Mouse (Mus musculus) CD4-positive naive resting alpha-beta T cell, adult 57 days (primary cell): ENCODE results near the gene Rrh. TPM values are rescaled to one million over a fixed set of nuclear protein-coding genes. Genes with fewer than 3 reads are reported as not detected.

ENCODE experiments used
- total RNA-seq: library from RNA; stranded (reverse); gene quantifications from one replicate; pipeline ENCODE4 v1.2.4, GENCODE M21; 2023

The Rrh gene
- 1.3 TPM for total RNA-seq

DNA sequence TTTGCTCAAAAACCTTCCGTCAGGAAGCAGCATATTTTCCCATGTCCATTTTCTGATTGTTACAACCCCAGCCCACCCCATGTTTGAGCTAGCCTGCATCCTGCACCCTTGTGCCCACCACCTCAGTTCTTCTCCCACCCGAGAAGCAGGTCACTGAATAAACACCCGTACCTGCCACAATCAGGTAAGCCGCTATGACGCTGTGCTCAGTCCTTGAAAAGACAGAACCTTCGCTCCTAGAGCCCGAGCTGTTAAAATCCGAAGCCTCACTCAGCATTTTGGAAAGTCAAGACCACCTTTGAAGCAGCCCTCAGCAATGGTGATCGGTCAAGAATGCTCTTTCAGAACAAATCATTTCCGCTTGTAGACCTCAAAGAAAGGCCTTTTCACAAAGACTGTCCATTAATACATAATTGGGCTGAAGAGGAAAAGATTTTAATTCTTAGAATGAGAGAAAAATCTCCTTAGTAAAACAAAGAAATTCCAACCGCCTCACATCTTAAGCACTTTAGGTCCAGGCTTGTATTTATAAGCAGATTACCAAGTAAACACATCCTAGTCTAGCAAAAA lies at the start of gene Rrh:
Rrh (minus strand) TSS at position 382 of the 570 bp plus-strand sequence.

DNA sequence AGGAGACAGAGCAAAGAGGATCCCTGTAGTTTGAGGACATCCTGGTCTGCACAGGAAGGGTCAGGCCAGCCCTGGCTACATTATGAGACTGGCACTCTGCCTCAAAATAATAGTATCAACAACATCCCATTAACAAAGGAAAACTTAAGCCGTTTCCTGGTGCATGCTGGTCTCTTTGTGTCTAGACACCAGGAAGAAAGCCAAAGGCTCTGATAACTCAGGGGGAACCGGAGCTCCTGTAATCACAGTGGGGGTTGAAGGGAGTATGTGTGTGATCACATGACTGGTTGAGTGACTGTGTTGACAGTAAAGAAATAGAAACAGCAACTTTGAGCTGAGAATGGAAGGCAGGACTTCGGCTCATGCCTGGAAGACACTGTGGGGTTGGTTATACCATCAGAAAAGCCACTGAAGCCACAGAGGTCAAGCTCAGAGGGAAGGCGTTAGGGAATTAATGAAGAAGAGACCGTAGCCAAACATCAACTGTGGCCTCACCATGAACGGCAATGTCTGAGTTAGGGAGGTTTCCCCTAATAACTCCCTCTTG lies 13.1 kb upstream of the Rrh start, which contains the start of gene Cfi:
Cfi (plus strand) TSS at position 497 of the 547 bp plus-strand sequence.

DNA sequence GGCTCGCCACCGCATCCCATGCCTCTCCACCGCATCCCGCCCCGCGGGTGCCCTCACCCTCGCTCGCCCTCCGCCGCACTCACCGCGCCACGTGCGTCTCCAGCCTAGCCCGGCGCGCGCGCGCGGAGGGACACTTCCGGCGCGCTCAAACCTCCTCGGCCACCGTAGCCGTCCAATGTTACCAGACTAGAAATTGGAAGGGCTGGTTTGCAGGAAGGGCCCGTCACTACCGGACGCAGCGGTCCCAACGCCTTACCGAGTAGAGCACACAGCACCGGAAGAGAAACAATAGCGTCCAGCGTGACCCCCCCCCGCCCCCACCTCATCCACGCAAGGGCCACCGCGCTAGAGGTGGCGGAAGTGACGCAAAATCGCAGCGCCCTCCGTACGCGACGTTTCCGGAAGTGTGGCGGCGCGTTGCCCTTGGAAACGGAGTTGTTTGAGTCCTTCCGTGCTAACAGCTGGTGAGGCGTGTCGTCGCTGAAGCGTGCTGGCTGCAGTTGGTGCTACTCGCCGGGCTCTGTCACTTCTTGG lies 8.7 kb upstream of the Rrh start, which contains the start of gene Gar1:
Gar1 (minus strand) TSS at position 362 of the 534 bp plus-strand sequence.

DNA sequence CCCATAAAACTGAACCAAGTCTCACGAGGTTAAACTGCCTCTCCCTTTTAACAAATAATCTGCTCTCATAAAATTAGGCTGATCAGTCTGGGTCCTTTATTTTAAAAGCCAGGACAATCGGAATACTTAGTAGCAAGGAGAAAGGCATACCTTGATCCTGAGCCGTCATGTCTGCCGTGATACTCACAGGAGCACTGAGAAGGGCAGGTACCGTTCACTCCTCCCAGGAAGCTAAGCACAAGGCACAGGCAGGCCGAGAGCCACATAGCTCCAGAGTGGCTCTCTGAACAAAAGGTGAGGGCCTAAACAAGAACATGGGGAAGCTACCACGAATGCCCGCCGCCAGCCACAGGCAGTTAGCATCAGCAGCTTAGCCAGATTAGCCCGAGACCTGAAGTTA lies 18.6 kb downstream of the Rrh start, which contains the start of gene Lrit3:
Lrit3 (minus strand) TSS at position 266 of the 400 bp plus-strand sequence.

DNA sequence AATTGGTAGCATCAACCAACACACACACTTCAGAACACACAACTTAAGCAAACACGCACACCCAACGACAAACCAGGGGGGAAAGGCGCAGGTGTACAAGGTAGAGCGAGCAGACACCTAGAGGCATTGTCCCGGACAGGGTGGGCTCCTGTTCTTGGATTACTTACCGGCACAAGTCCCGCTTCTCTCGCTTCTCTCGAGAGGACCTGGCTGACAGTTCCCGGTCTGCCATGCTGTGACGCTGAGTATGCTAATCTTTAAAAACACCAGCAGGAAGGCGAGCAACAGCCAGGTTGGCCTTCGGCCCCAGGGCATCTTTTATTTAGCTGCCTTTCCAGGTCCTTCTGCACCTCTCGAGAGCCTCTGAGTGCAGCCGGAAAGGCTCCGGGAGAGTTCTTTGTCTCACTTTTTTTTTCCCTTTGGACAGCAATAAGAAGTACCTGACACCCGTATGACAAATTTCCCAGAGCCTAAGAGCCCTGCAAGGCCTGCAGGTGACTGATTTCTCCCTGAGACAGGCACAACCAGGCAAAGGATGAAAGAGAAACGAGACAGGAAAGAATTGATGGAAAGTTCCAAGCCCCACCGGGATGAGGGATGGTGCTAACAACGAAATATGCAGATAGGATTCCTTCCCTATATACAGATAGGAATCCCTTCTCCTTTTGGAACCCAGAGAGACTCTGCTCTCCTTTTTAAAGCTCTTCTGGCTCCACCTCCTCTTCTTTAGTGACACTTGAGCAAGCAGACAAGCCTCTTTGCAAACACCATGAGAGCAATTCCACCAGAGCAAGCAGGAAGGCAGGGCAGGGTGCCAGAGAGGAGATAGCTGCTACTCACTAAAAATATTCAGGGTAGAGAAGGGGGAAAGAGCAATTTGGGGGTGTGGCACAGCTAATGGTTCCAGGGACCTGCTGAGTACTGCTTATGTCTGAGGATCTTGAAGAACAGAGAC lies 67.5 kb downstream of the Rrh start, which contains the start of gene Egf:
Egf (minus strand) TSS at position 667 of the 955 bp plus-strand sequence.

Other genes with a start within 250 kb of the Rrh start
- gene Egf, start 67.3 kb downstream of the Rrh start, total RNA-seq: 3.9 TPM
- not detected for gene Lrit3, start 18.6 kb downstream of the Rrh start, total RNA-seq
- gene Gar1, start 8.8 kb upstream of the Rrh start, total RNA-seq: 79.3 TPM
- gene Cfi, start 13.3 kb upstream of the Rrh start, total RNA-seq: not detected
- 8.5 TPM for gene Pla2g12a, start 56.0 kb upstream of the Rrh start, total RNA-seq
- gene Casp6, start 78.8 kb upstream of the Rrh start, total RNA-seq: 16.0 TPM
- 4.6 TPM for gene Mcub, start 147.6 kb upstream of the Rrh start, total RNA-seq
- 128 TPM for gene Sec24b, start 239.0 kb upstream of the Rrh start, total RNA-seq